Mouse (Mus musculus) midbrain, postnatal 0 days (tissue): Measurements from ENCODE around the gene Arih2. TPM values are rescaled to one million over a fixed set of nuclear protein-coding genes. Genes with fewer than 3 reads are reported as not detected.
A peak's percentile ranks its signal among the peaks of the same experiment; 100 is the strongest.

Experiments
- ATAC-seq: fragments of 200-750 bp; cut with Nextera tagmentation; 2 replicates; pipeline ENCODE4 v1.8.0; 2017; ENCODE audit warnings: moderate number of reproducible peaks, mild to moderate bottlenecking, moderate TSS enrichment, moderate library complexity; ENCODE audit not compliant: low FRiP score
- DNase-seq: peaks from one replicate; pipeline ENCODE4 v3.0.0-alpha.2; 2015; ENCODE audit warnings: low spot score
- H3K27ac ChIP-seq: fragments of 300-500 bp; sonication (generic); 2 replicates; pipeline ENCODE4 v1.5.1; 2014; ENCODE audit warnings: low read depth, mild to moderate bottlenecking, low read length, mixed read lengths
- H3K27me3 ChIP-seq: fragments of 300-500 bp; sonication (generic); 2 replicates; pipeline ENCODE4 v1.6.1; 2014; ENCODE audit warnings: low read length, control low read depth, mixed read lengths; ENCODE audit not compliant: insufficient read depth
- H3K36me3 ChIP-seq: fragments of 300-500 bp; sonication (generic); 2 replicates; pipeline ENCODE4 v1.6.1; 2014; ENCODE audit warnings: low read length, control low read depth, mixed read lengths; ENCODE audit not compliant: insufficient read depth
- H3K4me1 ChIP-seq: fragments of 300-500 bp; sonication (generic); 2 replicates; pipeline ENCODE4 v1.6.1; 2014; ENCODE audit warnings: mild to moderate bottlenecking, control low read depth, antibody characterized with exemption, low read length, mixed read lengths; ENCODE audit not compliant: insufficient read depth
- H3K4me2 ChIP-seq: fragments of 300-500 bp; sonication (generic); 2 replicates; pipeline ENCODE4 v1.6.1; 2014; ENCODE audit warnings: low read depth, mild to moderate bottlenecking, low read length, mixed read lengths; ENCODE audit not compliant: poor library complexity, severe bottlenecking
- H3K4me3 ChIP-seq: fragments of 300-500 bp; sonication (generic); 2 replicates; pipeline ENCODE4 v1.5.1; 2014; ENCODE audit warnings: low read depth, mild to moderate bottlenecking, low read length, moderate library complexity
- H3K9ac ChIP-seq: fragments of 300-500 bp; sonication (generic); replicated peaks from 2 replicates; pipeline ENCODE4 v1.6.1; 2014; ENCODE audit warnings: mild to moderate bottlenecking, low read length, moderate library complexity, mixed read lengths; ENCODE audit not compliant: poor library complexity, severe bottlenecking
- H3K9me3 ChIP-seq: fragments of 300-500 bp; sonication (generic); 2 replicates; pipeline ENCODE4 v1.6.1; 2016; ENCODE audit warnings: low read length, control low read depth
- CTCF ChIP-seq: IDR thresholded peaks from 2 replicates; pipeline ENCODE4 v1.5.1; 2016; ENCODE audit warnings: antibody characterized with exemption, mild to moderate bottlenecking
- WGBS: fragments of 180-500 bp; shearing (Covaris S2); extraction: QIAGEN DNeasy Blood & Tissue Kit; methylation state at CpG from one replicate; pipeline ENCODE4 v1.1.7; 2014; 5-methylcytosine and 5-hydroxymethylcytosine counted together
- polyA plus RNA-seq: library from polyadenylated mRNA; unstranded; fragments of >200 nt; fragmentation: Nextera tagmentation; extraction: Ambion mirVana; gene quantifications from 2 replicates; pipeline ENCODE4 v1.2.1, GENCODE M21; 2015
- total RNA-seq: library from RNA; depleted of rRNA; stranded (reverse); fragments of >200 nt; gene quantifications from 2 replicates; pipeline ENCODE4 v1.2.3, GENCODE M21; 2014

Gene Arih2
- total and polyA plus RNA-seq, 2 experiments from 2014 or later: 36.7 to 43.1 TPM

- Histone ChIP-seq H3K36me3 (peaks cover 15% of the 10 kb centered on the region), H3K4me1 (0 out of 2 replicates have a peak, but pooled peaks cover 3% of the 10 kb centered on the region), H3K27me3 (no peaks in the 10 kb centered on the region), H3K9me3 (no peaks in the 10 kb centered on the region), H3K4me3 (no peak overlapping the region), H3K27ac (no peak overlapping the region), H3K4me2 (no peak overlapping the region), H3K9ac (no peak overlapping the region)
- no peak for DNase-seq
- TF ChIP-seq CTCF: no peak
- WGBS: 77% methylated on average over 6 of the region's 6 CpGs
- ATAC-seq: no peak
Observed at GRCm38 (mm10) chr9:108687181-108687580, 38.0 kb upstream of the Arih2 start.

- Histone ChIP-seq H3K36me3 (peaks cover 16% of the 10 kb centered on the region), H3K27me3 (no peaks in the 10 kb centered on the region), H3K4me2 (no peak overlapping the region), H3K4me1 (0 out of 2 replicates have a peak, but pooled peaks cover 1% of the 10 kb centered on the region), H3K9me3 (no peaks in the 10 kb centered on the region), H3K9ac (no peak overlapping the region), H3K27ac (no peak overlapping the region), H3K4me3 (no peak overlapping the region)
- WGBS: 18% methylated on average over 4 of the region's 4 CpGs
- TF ChIP-seq CTCF: no peak
- ATAC-seq (no peak), DNase-seq (no peak)
Observed at GRCm38 (mm10) chr9:108686475-108686887, 37.3 kb upstream of the Arih2 start.

GRCm38 (mm10) chr9:108680026-108680425, 30.8 kb upstream of the Arih2 start:
- peaks cover 51% of the 10 kb centered on the region for H3K36me3 ChIP-seq
- no peak for TF ChIP-seq CTCF
- no peak overlapping the region for H3K4me2 ChIP-seq
- no peak overlapping the region for H3K9ac ChIP-seq
- ATAC-seq (no peak), DNase-seq (no peak)
- H3K4me3 ChIP-seq: no peak overlapping the region
- H3K9me3 ChIP-seq: no peaks in the 10 kb centered on the region
- no peak overlapping the region for H3K27ac ChIP-seq
- no peaks in the 10 kb centered on the region for H3K27me3 ChIP-seq
- WGBS: 95% methylated on average over 15 of the region's 15 CpGs
- no peaks in the 10 kb centered on the region for H3K4me1 ChIP-seq

- WGBS: 54% methylated on average over 2 of the region's 2 CpGs
- no peaks in the 10 kb centered on the region for H3K27me3 ChIP-seq
- ATAC-seq (no peak), DNase-seq (peak; percentile 14)
- H3K9ac ChIP-seq: no peak overlapping the region
- peaks cover 30% of the 10 kb centered on the region for H3K36me3 ChIP-seq
- no peak overlapping the region for H3K4me2 ChIP-seq
- H3K9me3 ChIP-seq: no peaks in the 10 kb centered on the region
- peak; percentile 61 for TF ChIP-seq CTCF
- no peak overlapping the region for H3K4me3 ChIP-seq
- H3K4me1 ChIP-seq: no peaks in the 10 kb centered on the region
- no peak overlapping the region for H3K27ac ChIP-seq
Observed at GRCm38 (mm10) chr9:108673151-108673550, 24.0 kb upstream of the Arih2 start.

GRCm38 (mm10) chr9:108669875-108670274, 20.7 kb upstream of the Arih2 start:
- peak; percentile 65 for DNase-seq
- Histone ChIP-seq H3K4me3 (no peak overlapping the region), H3K36me3 (peaks cover 15% of the 10 kb centered on the region), H3K27me3 (no peaks in the 10 kb centered on the region), H3K9me3 (no peaks in the 10 kb centered on the region), H3K4me2 (no peak overlapping the region), H3K9ac (no peak overlapping the region), H3K27ac (no peak overlapping the region), H3K4me1 (no peaks in the 10 kb centered on the region)
- peak; percentile 69 for TF ChIP-seq CTCF
- WGBS: 52% methylated on average over 8 of the region's 8 CpGs
- no peak for ATAC-seq

GRCm38 (mm10) chr9:108662660-108663059, 13.5 kb upstream of the Arih2 start:
- no peak overlapping the region for H3K27ac ChIP-seq
- no peaks in the 10 kb centered on the region for H3K36me3 ChIP-seq
- H3K27me3 ChIP-seq: no peaks in the 10 kb centered on the region
- TF ChIP-seq CTCF: no peak
- H3K9ac ChIP-seq: peak overlapping the region; percentile 72
- H3K4me3 ChIP-seq: peak overlapping the region; percentile 63
- H3K4me1 ChIP-seq: peaks cover 5% of the 10 kb centered on the region; the same call in 1 of the 2 replicates
- DNase-seq (no peak), ATAC-seq (no peak)
- no peaks in the 10 kb centered on the region for H3K9me3 ChIP-seq
- 44% methylated on average over 6 of the region's 6 CpGs for WGBS
- peak overlapping the region; percentile 76 for H3K4me2 ChIP-seq
